7 mouse cellular contexts compared by ENCODE assay signal in the genomic region with DNA sequence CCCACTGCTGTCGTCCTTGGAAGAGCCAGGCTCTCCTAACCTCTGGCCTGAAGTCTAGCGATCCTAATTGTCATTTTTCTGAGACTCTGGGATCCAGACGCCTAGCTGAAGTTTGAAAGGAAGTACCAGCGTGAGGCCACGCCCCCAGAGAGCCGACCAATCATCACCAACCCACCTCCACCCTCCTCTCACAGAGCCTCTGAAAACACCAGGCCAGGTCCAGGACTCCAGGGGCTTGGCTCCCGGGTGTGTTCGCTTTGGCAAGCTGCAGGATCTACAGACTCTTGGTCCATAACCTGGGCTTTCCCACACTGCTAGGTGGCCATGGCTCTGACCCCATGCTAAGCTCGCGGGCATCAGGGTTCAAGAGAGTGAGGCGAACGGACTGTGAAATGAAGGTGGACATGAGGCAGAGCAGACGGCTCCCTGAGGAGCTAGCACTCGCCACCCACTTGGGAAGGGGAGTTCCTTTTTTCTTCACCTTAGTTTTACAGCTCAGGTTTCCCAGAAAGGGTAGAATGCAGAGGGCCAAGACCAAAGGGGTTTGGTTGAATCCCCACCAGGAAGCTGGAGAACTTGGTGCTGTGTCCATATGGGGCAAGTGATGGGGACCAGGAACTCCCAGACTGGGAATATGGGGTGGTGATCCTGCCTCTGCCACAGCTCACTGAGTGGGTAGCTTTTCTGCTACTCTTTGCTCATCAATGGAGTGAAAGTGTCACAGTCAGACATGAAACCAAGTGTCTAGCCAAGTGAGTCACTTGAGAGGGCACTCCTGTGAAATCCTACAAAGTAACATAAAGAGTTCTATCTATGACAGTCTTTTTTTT. TPM values are rescaled to one million over a fixed set of nuclear protein-coding genes. Genes with fewer than 3 reads are reported as not detected.
A peak's percentile ranks its signal among the peaks of the same experiment; 100 is the strongest.
DNase-seq lines count a peak whose midpoint lies in the region; ATAC-seq and TF ChIP-seq lines count a peak whose summit lies in the region.

No protein-coding gene starts in this region.

- H3K79me2 ChIP-seq in myocyte (ENCODE audit: control insufficient read depth, insufficient read depth), result no peaks in the 10 kb centered on the region

- H3K9me3 ChIP-seq in liver, embryonic 12.5 days (replicated peaks), result no peaks in the 10 kb centered on the region

- H3K4me2 ChIP-seq in liver, embryonic 12.5 days, result peak overlapping the region; percentile 76
- peak overlapping the region; percentile 27 for H3K4me2 ChIP-seq in myocyte (ENCODE audit: low read depth)

- no peaks in the 10 kb centered on the region for H3K36me3 ChIP-seq in liver, embryonic 12.5 days
- H3K36me3 ChIP-seq in myocyte (ENCODE audit: control insufficient read depth, insufficient read depth), result no peaks in the 10 kb centered on the region
- no peaks in the 10 kb centered on the region for H3K36me3 ChIP-seq in testis, adult 2 months (ENCODE audit: control insufficient read depth, insufficient read depth, low read length)

- no peaks in the 10 kb centered on the region for H3K27me3 ChIP-seq in liver, embryonic 12.5 days (replicated peaks)
- no peaks in the 10 kb centered on the region for H3K27me3 ChIP-seq in myocyte (ENCODE audit: control insufficient read depth, insufficient read depth, insufficient read length)
- H3K27me3 ChIP-seq in testis, adult 2 months (ENCODE audit: control insufficient read depth, insufficient read depth, low read length), result no peaks in the 10 kb centered on the region

- H3K4me1 ChIP-seq in cortical plate, adult 2 months (ENCODE audit: control insufficient read depth, insufficient read depth, low read length), result no peaks in the 10 kb centered on the region
- peaks cover 14% of the 10 kb centered on the region for H3K4me1 ChIP-seq in liver, embryonic 12.5 days
- peaks cover 11% of the 10 kb centered on the region for H3K4me1 ChIP-seq in testis, adult 2 months (ENCODE audit: control insufficient read depth, insufficient read depth, low read length)

- peak; percentile 97 for ATAC-seq in inflammation-experienced regulatory T-cells, adult 6 months
- peak; percentile 97 for ATAC-seq in liver, embryonic 12.5 days

- no peak for TF ChIP-seq POLR2A in cortical plate, adult 2 months (IDR thresholded peaks at IDR 0.05; ENCODE audit: extremely low read depth, insufficient read depth, low read length)
- TF ChIP-seq POLR2A in myocyte (IDR thresholded peaks at IDR 0.05; ENCODE audit: insufficient read length, low read depth), result no peak
- TF ChIP-seq POLR2A in testis, adult 2 months (IDR thresholded peaks at IDR 0.05; ENCODE audit: control insufficient read depth, low read depth, low read length), result no peak

- TF ChIP-seq CTCF in cortical plate, adult 2 months (IDR thresholded peaks at IDR 0.05; ENCODE audit: extremely low read depth, insufficient read depth, low read length), result no peak
- no peak for TF ChIP-seq CTCF in testis, adult 2 months (IDR thresholded peaks at IDR 0.05; ENCODE audit: control insufficient read depth, insufficient read depth, insufficient replicate concordance, low read depth, low read length)

- no peak overlapping the region for H3ac ChIP-seq in myocyte (ENCODE audit: control insufficient read depth, insufficient read length)

- WGBS in liver, embryonic 12.5 days (ENCODE audit: insufficient replicate concordance), result 7% methylated on average over 14 of the region's 14 CpGs

- no peak overlapping the region for H3K27ac ChIP-seq in cortical plate, adult 2 months (ENCODE audit: insufficient read depth, low read length)
- peak overlapping the region; percentile 25; the same call in 1 of the 2 replicates for H3K27ac ChIP-seq in liver, embryonic 12.5 days
- no peak overlapping the region for H3K27ac ChIP-seq in testis, adult 2 months (ENCODE audit: control insufficient read depth, insufficient read depth, low read depth, low read length)

- peak overlapping the region; percentile 63 for H3K9ac ChIP-seq in liver, embryonic 12.5 days

- 0 out of 2 replicates have a peak overlapping the region, but pooled peaks have one; percentile 11 for H3K4me3 ChIP-seq in cortical plate, adult 2 months (ENCODE audit: insufficient read depth, low read length)
- H3K4me3 ChIP-seq in liver, embryonic 12.5 days, result peak overlapping the region; percentile 52
- H3K4me3 ChIP-seq in myocyte, result no peak overlapping the region
- H3K4me3 ChIP-seq in testis, adult 2 months (ENCODE audit: control insufficient read depth, low read depth, low read length), result peak overlapping the region; percentile 35

- DNase-seq in T-cell, adult 2 months (ENCODE audit: low spot score), result peak; percentile 62
- DNase-seq in gastrocnemius, postnatal 25 days, result peak; percentile 57

TF ChIP-seq in myocyte, 11 proteins besides CTCF, POLR2A, EP300 and RAD21:
- no peak for TF ChIP-seq SRF (IDR thresholded peaks at IDR 0.05; ENCODE audit: control insufficient read depth, insufficient read length, low read depth)
- TF ChIP-seq MYOD1 (IDR thresholded peaks at IDR 0.05; ENCODE audit: control insufficient read depth in 1 of 3, insufficient read length in 2 of 3, low read depth in 2 of 3), result no peak
- no peak for TF ChIP-seq TCF12 (IDR thresholded peaks at IDR 0.05; ENCODE audit: insufficient read depth, poor library complexity, severe bottlenecking)
- TF ChIP-seq REST (IDR thresholded peaks at IDR 0.05; ENCODE audit: insufficient read depth, insufficient read length), result no peak
- no peak for TF ChIP-seq MYOG (IDR thresholded peaks at IDR 0.05; ENCODE audit: control insufficient read depth in 1 of 3, insufficient read depth in 1 of 3, insufficient read length in 2 of 3, low read depth in 2 of 3)

RNA-seq across cellular contexts. Expression of a gene that starts 12.2 kb away (rescaled TPM):
- polyA plus RNA-seq in cortical plate, adult 2 months (2012; rRNA removed), result 31.1 and 32.4 TPM in 2 replicates
- 10 to 100 TPM; 17.9 to 20.1 TPM for total RNA-seq in gastrocnemius, postnatal 25 days (2021)
- 10 to 100 TPM; 23.2 to 30.0 (median 26.4) TPM for polyA plus RNA-seq in inflammation-experienced regulatory T-cells, adult 6 months (2017; shearing (Covaris generic))
- polyA plus RNA-seq in liver, embryonic 12.5 days (2016; fragmentation: Nextera tagmentation; extraction: Ambion mirVana), result 15.8 and 17.6 TPM in 2 replicates
- 15.4 TPM for polyA plus RNA-seq in myocyte (2012; fragmentation: generic; extraction: Trizol)
- 12.9 and 15.6 TPM in 2 replicates for polyA plus RNA-seq in testis, adult 2 months (2012; rRNA removed)
